Mouse (Mus musculus): Measurements from ENCODE around the gene Lrrc27. TPM values are rescaled to one million over a fixed set of nuclear protein-coding genes. Genes with fewer than 3 reads are reported as not detected.
A peak's percentile ranks its signal among the peaks of the same experiment; 100 is the strongest.

The Lrrc27 gene
- polyA plus RNA-seq, 1 experiment from 2014 or later: 5.8 TPM

DNA sequence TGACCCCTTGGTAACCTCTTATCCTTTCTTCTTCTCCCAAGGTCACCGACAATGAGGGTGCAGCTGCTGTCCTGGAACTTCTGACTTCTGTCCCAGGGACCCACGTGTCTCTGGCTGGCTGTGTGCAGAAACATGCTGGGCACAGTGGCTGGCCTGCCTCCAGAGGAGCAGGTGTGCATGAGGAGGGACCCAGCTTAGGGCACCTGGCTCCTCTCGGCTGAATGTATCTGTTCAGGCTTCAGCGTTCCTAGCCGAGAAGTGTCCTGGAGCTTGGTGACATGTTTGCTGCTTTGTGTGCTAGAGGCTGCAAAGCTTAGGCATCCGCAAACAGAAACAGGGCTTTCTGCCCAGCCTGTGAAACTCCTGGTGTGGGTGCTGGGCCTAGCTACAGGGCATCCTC, 53.6 kb downstream of the Lrrc27 start:
- 0 out of 2 replicates have a peak, but pooled peaks cover 2% of the 10 kb centered on the region for H3K4me1 ChIP-seq
- no peaks in the 10 kb centered on the region for H3K36me3 ChIP-seq
- 88% methylated on average over 6 of the region's 6 CpGs for WGBS
- no peaks in the 10 kb centered on the region for H3K9me3 ChIP-seq
- ATAC-seq (ENCODE audit: low FRiP score, low read depth): no peak
- no peak overlapping the region for H3K4me2 ChIP-seq (replicated peaks)
- no peak overlapping the region for H3K4me3 ChIP-seq
- H3K27me3 ChIP-seq: no peaks in the 10 kb centered on the region
- no peak overlapping the region for H3K9ac ChIP-seq (replicated peaks)
- no peak overlapping the region for H3K27ac ChIP-seq (replicated peaks)

DNA sequence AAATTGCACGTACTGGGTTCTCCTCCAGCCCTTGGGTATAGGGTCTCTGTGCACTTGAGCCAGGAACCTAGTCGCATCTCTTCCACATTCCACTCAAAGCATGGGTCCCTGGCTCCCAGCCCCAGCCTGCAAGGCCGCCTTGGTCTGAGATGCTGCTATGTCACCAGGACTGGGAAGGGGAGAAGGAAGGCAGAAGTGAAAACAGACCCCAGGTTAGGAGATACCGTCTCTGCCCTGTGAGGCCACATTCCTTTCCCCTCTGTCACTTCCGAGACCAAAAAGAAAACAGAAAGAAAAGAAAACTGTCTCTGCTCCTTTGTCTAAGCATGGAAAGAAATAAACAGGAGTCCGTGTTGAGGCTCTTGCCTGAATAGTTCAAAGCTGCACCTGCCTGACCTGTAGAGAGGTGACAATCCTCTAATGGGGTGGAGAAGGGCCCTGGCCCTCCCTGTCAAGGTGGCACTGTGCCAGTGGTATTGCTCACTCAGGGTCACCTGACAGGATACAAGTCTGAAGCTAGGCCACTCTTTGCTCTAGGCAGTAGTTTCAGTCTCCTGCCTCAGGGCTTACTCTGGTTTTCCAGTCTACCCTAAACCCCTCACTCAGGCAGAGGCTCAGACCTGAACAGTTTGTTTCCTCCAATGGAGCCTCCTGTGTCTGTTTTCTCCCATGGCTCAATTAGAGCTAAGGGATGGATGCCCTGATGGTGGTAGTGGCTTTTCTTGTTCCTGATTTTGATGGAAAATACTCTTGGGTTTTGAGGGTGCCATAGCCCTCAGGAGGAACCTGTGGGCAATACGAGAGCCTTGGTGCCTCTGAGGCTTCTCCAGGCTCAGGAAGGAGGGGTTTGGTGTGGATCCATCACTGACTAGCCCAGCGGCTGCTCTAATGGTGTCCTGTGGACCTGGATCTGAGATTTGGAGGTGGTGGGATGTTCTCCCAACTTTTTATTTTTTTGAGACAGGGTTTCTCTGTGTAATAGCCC, 54.4 kb downstream of the Lrrc27 start:
- H3K9ac ChIP-seq (replicated peaks): no peak overlapping the region
- H3K9me3 ChIP-seq: no peaks in the 10 kb centered on the region
- H3K36me3 ChIP-seq: no peaks in the 10 kb centered on the region
- no peak overlapping the region for H3K4me2 ChIP-seq (replicated peaks)
- WGBS: 75% methylated on average over 8 of the region's 8 CpGs
- H3K27ac ChIP-seq (replicated peaks): no peak overlapping the region
- 0 out of 2 replicates have a peak, but pooled peaks cover 2% of the 10 kb centered on the region for H3K4me1 ChIP-seq
- H3K4me3 ChIP-seq: no peak overlapping the region
- ATAC-seq (ENCODE audit: low FRiP score, low read depth): no peak
- H3K27me3 ChIP-seq: no peaks in the 10 kb centered on the region

DNA sequence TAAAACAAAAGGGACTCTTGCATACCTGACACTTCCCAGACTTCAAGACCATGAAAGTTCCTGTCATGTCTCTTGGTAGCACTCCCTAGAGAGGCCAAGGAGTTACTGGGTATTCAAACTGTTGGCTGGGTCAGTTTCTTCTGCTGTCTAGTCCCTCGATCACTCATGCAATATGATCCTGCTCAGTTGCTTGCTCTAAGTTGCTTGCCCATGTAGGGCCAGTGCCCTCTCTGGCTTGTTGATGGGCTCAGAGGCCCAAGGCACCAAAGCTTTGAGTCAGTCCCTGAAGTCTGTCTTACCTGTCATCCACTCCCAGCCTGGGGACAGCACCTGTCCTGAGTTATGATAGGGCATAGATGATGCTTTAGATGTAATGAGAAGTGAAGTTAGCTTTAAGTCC, 58.0 kb downstream of the Lrrc27 start:
- no peak overlapping the region for H3K4me2 ChIP-seq (replicated peaks)
- no peaks in the 10 kb centered on the region for H3K36me3 ChIP-seq
- no peak overlapping the region for H3K9ac ChIP-seq (replicated peaks)
- no peak overlapping the region for H3K27ac ChIP-seq (replicated peaks)
- H3K4me1 ChIP-seq: no peaks in the 10 kb centered on the region
- ATAC-seq (ENCODE audit: low FRiP score, low read depth): no peak
- no peaks in the 10 kb centered on the region for H3K9me3 ChIP-seq
- 87% methylated on average over 1 of the region's 1 CpGs for WGBS
- H3K4me3 ChIP-seq: no peak overlapping the region
- no peaks in the 10 kb centered on the region for H3K27me3 ChIP-seq

DNA sequence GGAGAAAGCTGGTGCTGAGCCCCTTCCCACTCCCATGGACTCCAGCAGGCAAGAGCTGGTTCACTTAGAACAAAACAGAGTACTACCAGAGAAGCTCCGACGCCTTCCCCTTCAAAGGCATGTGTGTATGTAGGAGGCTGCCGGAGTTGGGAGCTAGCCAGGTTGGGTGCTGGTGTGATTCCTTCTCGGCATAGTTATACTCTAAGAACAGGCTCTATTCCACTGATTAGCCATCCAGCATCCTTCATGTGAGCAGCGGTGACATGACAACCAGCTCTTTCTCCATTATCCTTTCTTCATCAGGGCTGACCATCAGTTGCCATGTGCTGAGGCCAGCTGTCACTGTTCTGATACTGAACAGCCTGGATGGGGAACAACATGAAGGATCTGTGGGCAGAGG, 59.1 kb downstream of the Lrrc27 start:
- Histone ChIP-seq H3K9me3 (no peaks in the 10 kb centered on the region), H3K27me3 (no peaks in the 10 kb centered on the region), H3K4me2 (replicated peaks) (no peak overlapping the region), H3K36me3 (no peaks in the 10 kb centered on the region), H3K4me3 (no peak overlapping the region), H3K27ac (replicated peaks) (no peak overlapping the region), H3K9ac (replicated peaks) (no peak overlapping the region), H3K4me1 (no peaks in the 10 kb centered on the region)
- no peak for ATAC-seq (ENCODE audit: low FRiP score, low read depth)
- 91% methylated on average over 5 of the region's 5 CpGs for WGBS

GRCm38 (mm10) chr7:139272639-139273396, 60.0 kb downstream of the Lrrc27 start:
- Histone ChIP-seq H3K27ac (replicated peaks) (no peak overlapping the region), H3K27me3 (no peaks in the 10 kb centered on the region), H3K9ac (replicated peaks) (no peak overlapping the region), H3K4me3 (no peak overlapping the region), H3K9me3 (no peaks in the 10 kb centered on the region), H3K4me1 (no peaks in the 10 kb centered on the region), H3K4me2 (replicated peaks) (no peak overlapping the region), H3K36me3 (no peaks in the 10 kb centered on the region)
- ATAC-seq (ENCODE audit: low FRiP score, low read depth): no peak
- 65% methylated on average over 1 of the region's 1 CpGs for WGBS

GRCm38 (mm10) chr7:139273397-139273719, 60.6 kb downstream of the Lrrc27 start:
- ATAC-seq (ENCODE audit: low FRiP score, low read depth): no peak
- no peak overlapping the region for H3K9ac ChIP-seq (replicated peaks)
- H3K9me3 ChIP-seq: no peaks in the 10 kb centered on the region
- no peaks in the 10 kb centered on the region for H3K36me3 ChIP-seq
- H3K4me2 ChIP-seq (replicated peaks): no peak overlapping the region
- H3K4me3 ChIP-seq: no peak overlapping the region
- H3K4me1 ChIP-seq: no peaks in the 10 kb centered on the region
- H3K27me3 ChIP-seq: no peaks in the 10 kb centered on the region
- H3K27ac ChIP-seq (replicated peaks): no peak overlapping the region
- WGBS: 68% methylated on average over 2 of the region's 2 CpGs

DNA sequence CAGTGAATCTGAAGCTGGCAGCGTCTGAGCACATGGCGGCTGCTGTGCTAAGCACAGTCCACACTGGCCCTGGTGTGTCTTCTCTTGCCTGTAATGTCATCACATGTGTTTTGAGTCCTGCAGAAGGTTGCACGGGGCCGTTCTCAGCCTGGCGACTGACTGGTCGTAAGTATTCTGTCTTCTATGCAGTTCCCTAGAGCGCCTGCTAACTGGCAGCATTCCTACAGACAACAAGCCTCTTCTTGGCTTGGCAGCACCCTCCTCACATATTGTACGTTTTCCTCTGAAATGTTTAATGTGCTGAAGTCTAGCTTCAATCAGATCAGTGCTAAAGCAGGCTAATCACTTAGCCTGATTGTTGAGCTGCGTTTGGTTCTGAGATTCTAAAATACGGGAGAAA, 62.8 kb downstream of the Lrrc27 start:
- Histone ChIP-seq H3K36me3 (no peaks in the 10 kb centered on the region), H3K9ac (replicated peaks) (no peak overlapping the region), H3K9me3 (no peaks in the 10 kb centered on the region), H3K4me1 (peaks cover 9% of the 10 kb centered on the region; the same call in 1 of the 2 replicates), H3K4me3 (no peak overlapping the region), H3K27me3 (no peaks in the 10 kb centered on the region), H3K27ac (replicated peaks) (no peak overlapping the region), H3K4me2 (replicated peaks) (no peak overlapping the region)
- ATAC-seq (ENCODE audit: low FRiP score, low read depth): no peak
- 77% methylated on average over 10 of the region's 10 CpGs for WGBS

DNA sequence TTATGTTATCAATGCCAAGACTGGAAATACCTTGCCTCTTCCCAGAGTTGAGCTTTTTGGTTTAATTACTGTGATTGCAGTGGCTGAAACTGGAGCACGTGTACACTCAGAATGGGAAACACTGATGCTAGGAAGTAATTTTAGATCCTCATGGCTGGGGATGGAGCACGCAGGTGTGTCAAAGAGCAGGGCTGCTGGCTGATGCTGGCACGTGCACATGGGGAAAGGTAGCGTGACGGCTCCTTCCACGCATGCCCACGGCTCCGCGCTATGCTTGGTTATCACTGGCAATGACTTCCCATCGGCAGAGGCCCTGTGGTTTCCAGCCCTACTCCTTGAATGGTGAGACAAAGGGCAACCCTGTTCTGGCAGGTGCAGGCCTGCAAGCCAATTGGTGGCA, 63.4 kb downstream of the Lrrc27 start:
- H3K4me1 ChIP-seq: peaks cover 12% of the 10 kb centered on the region; the same call in 1 of the 2 replicates
- no peaks in the 10 kb centered on the region for H3K27me3 ChIP-seq
- WGBS: 87% methylated on average over 10 of the region's 10 CpGs
- no peak overlapping the region for H3K4me3 ChIP-seq
- H3K4me2 ChIP-seq (replicated peaks): no peak overlapping the region
- no peaks in the 10 kb centered on the region for H3K9me3 ChIP-seq
- no peak overlapping the region for H3K27ac ChIP-seq (replicated peaks)
- no peaks in the 10 kb centered on the region for H3K36me3 ChIP-seq
- H3K9ac ChIP-seq (replicated peaks): no peak overlapping the region
- ATAC-seq (ENCODE audit: low FRiP score, low read depth): no peak

DNA sequence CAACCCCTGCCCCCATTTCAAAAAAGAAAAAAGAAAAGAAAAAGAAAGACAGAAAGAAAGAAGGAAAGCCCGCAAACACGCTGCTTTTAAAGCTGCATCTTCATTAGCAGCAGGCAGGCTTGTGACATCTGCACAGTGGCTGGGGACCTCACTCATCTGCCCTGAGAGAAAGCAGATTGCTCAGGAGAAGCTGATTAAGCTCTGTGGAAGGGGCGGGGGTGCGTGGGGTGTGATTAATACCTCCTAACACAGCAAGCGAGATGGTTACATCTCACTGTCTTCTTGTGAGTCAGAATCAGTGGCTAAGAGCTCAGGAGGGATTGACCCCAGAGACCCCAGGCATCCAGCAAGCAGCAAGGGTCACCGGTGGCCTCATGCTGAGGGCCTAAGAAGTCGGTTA, 64.7 kb downstream of the Lrrc27 start:
- Histone ChIP-seq H3K9me3 (no peaks in the 10 kb centered on the region), H3K4me2 (replicated peaks) (no peak overlapping the region), H3K4me1 (peaks cover 12% of the 10 kb centered on the region; the same call in 1 of the 2 replicates), H3K36me3 (no peaks in the 10 kb centered on the region), H3K4me3 (no peak overlapping the region), H3K27ac (replicated peaks) (no peak overlapping the region), H3K27me3 (no peaks in the 10 kb centered on the region), H3K9ac (replicated peaks) (no peak overlapping the region)
- ATAC-seq (ENCODE audit: low FRiP score, low read depth): no peak
- WGBS: 83% methylated on average over 7 of the region's 7 CpGs

DNA sequence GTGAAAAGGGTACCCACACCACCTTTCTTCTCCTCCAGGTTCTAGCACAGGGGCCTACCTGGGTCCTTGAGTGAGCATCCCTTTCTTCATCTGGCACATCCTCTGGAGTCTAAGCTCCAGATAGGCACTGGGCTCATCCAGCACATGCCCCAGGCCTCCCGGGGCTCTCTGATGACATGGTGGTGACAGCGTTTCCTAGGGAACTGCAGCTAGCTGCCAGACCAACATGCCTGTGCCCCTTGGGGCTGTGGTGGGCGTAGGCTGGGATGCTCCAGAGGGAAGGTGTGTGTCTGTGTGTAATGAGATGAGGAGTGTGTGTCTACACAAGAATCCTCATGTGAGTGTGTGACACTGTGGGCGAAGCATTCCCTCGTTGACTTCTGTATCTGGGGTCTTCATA, 66.8 kb downstream of the Lrrc27 start:
- no peaks in the 10 kb centered on the region for H3K36me3 ChIP-seq
- no peak overlapping the region for H3K9ac ChIP-seq (replicated peaks)
- ATAC-seq (ENCODE audit: low FRiP score, low read depth): no peak
- WGBS: 85% methylated on average over 5 of the region's 5 CpGs
- H3K9me3 ChIP-seq: no peaks in the 10 kb centered on the region
- no peak overlapping the region for H3K4me2 ChIP-seq (replicated peaks)
- H3K4me3 ChIP-seq: no peak overlapping the region
- peaks cover 12% of the 10 kb centered on the region; the same call in 1 of the 2 replicates for H3K4me1 ChIP-seq
- H3K27ac ChIP-seq (replicated peaks): no peak overlapping the region
- H3K27me3 ChIP-seq: no peaks in the 10 kb centered on the region; the same call in 1 of the 2 replicates

GRCm38 (mm10) chr7:139280044-139280443, 67.3 kb downstream of the Lrrc27 start:
- no peaks in the 10 kb centered on the region for H3K36me3 ChIP-seq
- no peaks in the 10 kb centered on the region; the same call in 1 of the 2 replicates for H3K27me3 ChIP-seq
- no peaks in the 10 kb centered on the region for H3K9me3 ChIP-seq
- H3K4me3 ChIP-seq: no peak overlapping the region
- no peak overlapping the region for H3K4me2 ChIP-seq (replicated peaks)
- ATAC-seq (ENCODE audit: low FRiP score, low read depth): no peak
- no peak overlapping the region for H3K9ac ChIP-seq (replicated peaks)
- peaks cover 12% of the 10 kb centered on the region; the same call in 1 of the 2 replicates for H3K4me1 ChIP-seq
- no peak overlapping the region for H3K27ac ChIP-seq (replicated peaks)
- 77% methylated on average over 1 of the region's 1 CpGs for WGBS

- no peak overlapping the region for H3K4me2 ChIP-seq (replicated peaks)
- no peak for ATAC-seq (ENCODE audit: low FRiP score, low read depth)
- no peak overlapping the region for H3K4me3 ChIP-seq
- H3K36me3 ChIP-seq: no peaks in the 10 kb centered on the region
- no peaks in the 10 kb centered on the region for H3K9me3 ChIP-seq
- WGBS: 34% methylated on average over 2 of the region's 2 CpGs
- 0 out of 2 replicates have a peak overlapping the region, but pooled peaks have one; percentile 1 for H3K27ac ChIP-seq (replicated peaks)
- H3K9ac ChIP-seq (replicated peaks): no peak overlapping the region
- H3K4me1 ChIP-seq: peaks cover 12% of the 10 kb centered on the region; the same call in 1 of the 2 replicates
- no peaks in the 10 kb centered on the region; the same call in 1 of the 2 replicates for H3K27me3 ChIP-seq
These were observed 68.4 kb downstream of the Lrrc27 start for GRCm38 (mm10) chr7:139281195-139281594.

All from midbrain, embryonic 12.5 days (tissue).